Mouse (Mus musculus) macrophage (primary cell): Measurements from ENCODE around the gene Gm28035. TPM values are rescaled to one million over a fixed set of nuclear protein-coding genes. Genes with fewer than 3 reads are reported as not detected.

Experiments
- H3K27ac ChIP-seq: fragments of 350-480 bp; formaldehyde crosslinking; 2 replicates; pipeline ENCODE4 v1.9.0; 2021
- H3K36me3 ChIP-seq: fragments of 350-480 bp; formaldehyde crosslinking; 2 replicates; pipeline ENCODE4 v1.9.0; 2021; ENCODE audit errors: inconsistent target
- H3K4me3 ChIP-seq: fragments of 350-480 bp; formaldehyde crosslinking; 2 replicates; pipeline ENCODE4 v1.9.0; 2021; ENCODE audit errors: inconsistent target
- H3K79me2 ChIP-seq: fragments of 350-480 bp; formaldehyde crosslinking; 2 replicates; pipeline ENCODE4 v1.9.0; 2021; ENCODE audit errors: inconsistent target
- WGBS: methylation state at CpG from one replicate; pipeline ENCODE4 v1.1.7; 2026; ENCODE audit warnings: inconsistent platforms; ENCODE audit not compliant: missing documents; 5-methylcytosine and 5-hydroxymethylcytosine counted together
- polyA plus RNA-seq: library from polyadenylated mRNA; stranded (reverse); fragments of 250-400 nt; gene quantifications from 3 replicates; pipeline ENCODE4 v1.2.4, GENCODE M21; 2018; ENCODE audit warnings: inconsistent platforms

Gm28035 gene
- polyA plus RNA-seq, 1 experiment from 2014 or later = 0.17 TPM

- no peaks in the 10 kb centered on the region for H3K36me3 ChIP-seq
- peak overlapping the region; percentile 86 for H3K4me3 ChIP-seq
- no peak overlapping the region for H3K27ac ChIP-seq
- peaks cover 55% of the 10 kb centered on the region for H3K79me2 ChIP-seq
- 72% methylated on average over 5 of the region's 5 CpGs for WGBS
Observed at GRCm38 (mm10) chr2:30285004-30285403, 44.6 kb downstream of the Gm28035 start.

- H3K79me2 ChIP-seq = peaks cover 61% of the 10 kb centered on the region
- H3K27ac ChIP-seq = peak overlapping the region; percentile 39; the same call in 1 of the 2 replicates
- H3K36me3 ChIP-seq = no peaks in the 10 kb centered on the region
- WGBS = 18% methylated on average over 33 of the region's 38 CpGs
- peak overlapping the region; percentile 86 for H3K4me3 ChIP-seq
Observed at GRCm38 (mm10) chr2:30285416-30286181, 45.2 kb downstream of the Gm28035 start.

- WGBS = 0% methylated on average over 49 of the region's 68 CpGs
- no peaks in the 10 kb centered on the region for H3K36me3 ChIP-seq
- peak within 1 kb of the TSS; percentile 51 for H3K27ac ChIP-seq
- peak within 1 kb of the TSS; percentile 94 for H3K4me3 ChIP-seq
- peaks cover 69% of the 10 kb centered on the region for H3K79me2 ChIP-seq
Observed at GRCm38 (mm10) chr2:30286192-30287026, 46.0 kb downstream of the Gm28035 start, which contains the start of the genes Dolk and Nup188. Gene Dolk (minus strand): TSS chr2:30286334. Gene Nup188 (plus strand): TSS chr2:30286397.

GRCm38 (mm10) chr2:30287027-30287373 is 46.6 kb downstream of the Gm28035 start:
- Histone ChIP-seq H3K27ac (peak overlapping the region; percentile 51), H3K36me3 (no peaks in the 10 kb centered on the region), H3K79me2 (peaks cover 75% of the 10 kb centered on the region), H3K4me3 (peak overlapping the region; percentile 94)
- whole genome bisulfite sequencing = 0% methylated on average over 9 of the region's 10 CpGs

- Histone ChIP-seq H3K27ac (no peak overlapping the region), H3K36me3 (peaks cover 52% of the 10 kb centered on the region), H3K4me3 (no peak overlapping the region), H3K79me2 (peaks cover 11% of the 10 kb centered on the region; the same call in 1 of the 2 replicates)
- 97% methylated on average over 3 of the region's 3 CpGs for WGBS
Observed at GRCm38 (mm10) chr2:30299525-30299924, 59.2 kb downstream of the Gm28035 start.

GRCm38 (mm10) chr2:30299966-30300365 is 59.6 kb downstream of the Gm28035 start:
- H3K79me2 ChIP-seq = peaks cover 7% of the 10 kb centered on the region; the same call in 1 of the 2 replicates
- H3K27ac ChIP-seq = no peak overlapping the region
- H3K4me3 ChIP-seq = no peak overlapping the region
- 92% methylated on average over 5 of the region's 5 CpGs for WGBS
- H3K36me3 ChIP-seq = peaks cover 57% of the 10 kb centered on the region

- H3K4me3 ChIP-seq = no peak overlapping the region
- H3K27ac ChIP-seq = no peak overlapping the region
- no peaks in the 10 kb centered on the region for H3K79me2 ChIP-seq
- WGBS = 70% methylated on average over 7 of the region's 7 CpGs
- peaks cover 90% of the 10 kb centered on the region for H3K36me3 ChIP-seq
Observed at GRCm38 (mm10) chr2:30306087-30306486, 65.7 kb downstream of the Gm28035 start.

- Histone ChIP-seq H3K79me2 (no peaks in the 10 kb centered on the region), H3K4me3 (no peak overlapping the region), H3K36me3 (peaks cover 84% of the 10 kb centered on the region), H3K27ac (no peak overlapping the region)
- WGBS = 90% methylated on average over 3 of the region's 3 CpGs
Observed at GRCm38 (mm10) chr2:30309351-30309750, 69.0 kb downstream of the Gm28035 start.

GRCm38 (mm10) chr2:30311481-30311880 is 71.1 kb downstream of the Gm28035 start:
- whole genome bisulfite sequencing = 95% methylated on average over 2 of the region's 2 CpGs
- H3K4me3 ChIP-seq = no peak overlapping the region
- peaks cover 81% of the 10 kb centered on the region for H3K36me3 ChIP-seq
- no peak overlapping the region for H3K27ac ChIP-seq
- no peaks in the 10 kb centered on the region for H3K79me2 ChIP-seq

- WGBS = 96% methylated on average over 4 of the region's 4 CpGs
- H3K36me3 ChIP-seq = peaks cover 60% of the 10 kb centered on the region
- H3K79me2 ChIP-seq = no peaks in the 10 kb centered on the region
- H3K27ac ChIP-seq = no peak overlapping the region
- H3K4me3 ChIP-seq = no peak overlapping the region
Observed at GRCm38 (mm10) chr2:30316136-30316535, 75.8 kb downstream of the Gm28035 start.

- Histone ChIP-seq H3K27ac (no peak overlapping the region), H3K4me3 (no peak overlapping the region), H3K36me3 (peaks cover 64% of the 10 kb centered on the region), H3K79me2 (no peaks in the 10 kb centered on the region)
- 92% methylated on average over 5 of the region's 5 CpGs for WGBS
Observed at GRCm38 (mm10) chr2:30316955-30317354, 76.6 kb downstream of the Gm28035 start.

GRCm38 (mm10) chr2:30319260-30319659 is 78.9 kb downstream of the Gm28035 start:
- Histone ChIP-seq H3K36me3 (peaks cover 71% of the 10 kb centered on the region), H3K4me3 (no peak overlapping the region), H3K79me2 (no peaks in the 10 kb centered on the region), H3K27ac (no peak overlapping the region)
- 98% methylated on average over 4 of the region's 4 CpGs for WGBS

- WGBS = 96% methylated on average over 6 of the region's 7 CpGs
- H3K79me2 ChIP-seq = no peaks in the 10 kb centered on the region
- H3K36me3 ChIP-seq = peaks cover 69% of the 10 kb centered on the region
- H3K27ac ChIP-seq = no peak overlapping the region
- no peak overlapping the region for H3K4me3 ChIP-seq
Observed at GRCm38 (mm10) chr2:30323111-30323510, 82.7 kb downstream of the Gm28035 start.

GRCm38 (mm10) chr2:30325296-30325695 is 84.9 kb downstream of the Gm28035 start:
- H3K4me3 ChIP-seq = no peak overlapping the region
- H3K36me3 ChIP-seq = peaks cover 81% of the 10 kb centered on the region
- no peak overlapping the region for H3K27ac ChIP-seq
- WGBS = 98% methylated on average over 5 of the region's 5 CpGs
- H3K79me2 ChIP-seq = no peaks in the 10 kb centered on the region

- Histone ChIP-seq H3K79me2 (no peaks in the 10 kb centered on the region), H3K4me3 (no peak overlapping the region), H3K36me3 (peaks cover 86% of the 10 kb centered on the region), H3K27ac (no peak overlapping the region)
- WGBS = 92% methylated on average over 7 of the region's 7 CpGs
Observed at GRCm38 (mm10) chr2:30327276-30327675, 86.9 kb downstream of the Gm28035 start.
